In the genomic region with DNA sequence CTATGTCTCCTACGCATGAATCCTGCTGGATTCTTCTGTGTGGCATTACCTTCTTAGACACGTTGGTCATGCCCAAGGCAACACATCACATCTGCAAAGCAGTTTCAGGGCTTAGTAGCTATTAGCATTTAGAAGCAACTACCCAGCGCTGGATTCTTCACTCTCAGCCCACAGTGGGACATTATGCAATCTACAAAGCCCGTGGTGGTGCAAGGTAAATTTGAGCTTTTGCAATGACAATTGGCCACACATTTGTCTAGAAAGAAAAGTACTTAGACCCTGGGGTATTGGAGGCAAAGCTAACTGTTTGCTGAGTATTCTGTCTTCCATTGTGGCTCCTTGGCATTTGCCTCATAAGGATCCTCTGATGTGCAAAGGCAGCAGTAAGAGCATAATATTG, we compare ENCODE assay signal across 21 mouse cellular contexts.
DNase-seq lines count a peak whose midpoint lies in the region; ATAC-seq and TF ChIP-seq lines count a peak whose summit lies in the region.
"Had no signal": no experiment of that assay in that cellular context is flagged by ENCODE, and none has a peak within 500 bp of the region (broad histone marks: within the 10 kb centered on the region; RNA-seq: fewer than 3 reads in every experiment).

No protein-coding gene starts in this region.

- H3K36me3 ChIP-seq in liver, adult 2 months (ENCODE audit: control insufficient read depth, insufficient read depth, low read length), result no peaks in the 10 kb centered on the region
- no peaks in the 10 kb centered on the region for H3K36me3 ChIP-seq in hindbrain, embryonic 13.5 days
- no peaks in the 10 kb centered on the region for H3K36me3 ChIP-seq in midbrain, embryonic 15.5 days (replicated peaks)
- H3K36me3 ChIP-seq: embryonic facial prominence, embryonic 13.5 days; forebrain, embryonic 12.5 days; heart, embryonic 13.5 days had no signal

- H3K9me3 ChIP-seq in hindbrain, embryonic 13.5 days, result no peaks in the 10 kb centered on the region
- H3K9me3 ChIP-seq in midbrain, embryonic 15.5 days, result no peaks in the 10 kb centered on the region
- H3K9me3 ChIP-seq: embryonic facial prominence, embryonic 13.5 days; forebrain, embryonic 12.5 days; heart, embryonic 13.5 days had no signal

- peak; percentile 75 for DNase-seq in liver, adult 2 months (ENCODE audit: extremely low read depth, low read depth, low spot score)
- no peak for DNase-seq in liver
- peak; percentile 4 for DNase-seq in CD4-positive helper T cell, adult 2 months (ENCODE audit: low read depth, low spot score)
- DNase-seq in lung, postnatal 10 days, result peak; percentile 7
- DNase-seq: adrenal gland, postnatal 10 days; B cell, adult 2 months; cerebellum, adult 11-12 months; cerebellum, adult 9-10 months; cerebellum, postnatal 25 days; gastrocnemius, adult 2 months; gastrocnemius, postnatal 25 days; heart, adult 11 months; heart, postnatal 36 days had no signal

- WGBS in liver, adult 2 months, result 41% methylated on average over 4 of the region's 4 CpGs
- WGBS in hindbrain, embryonic 13.5 days, result 84% methylated on average over 4 of the region's 4 CpGs
- 77% methylated on average over 4 of the region's 4 CpGs for WGBS in midbrain, embryonic 15.5 days

- ATAC-seq in megakaryocyte progenitor cell, adult 5-6 weeks (replicated peaks; ENCODE audit: poor library complexity), result peak; percentile 66
- ATAC-seq in hindbrain, embryonic 13.5 days (ENCODE audit: low FRiP score), result no peak
- ATAC-seq in midbrain, embryonic 15.5 days (replicated peaks), result no peak
- ATAC-seq: forebrain, embryonic 16.5 days; hindbrain, embryonic 16.5 days had no signal

- peaks cover 10% of the 10 kb centered on the region for H3K4me1 ChIP-seq in liver, adult 2 months (ENCODE audit: control insufficient read depth, insufficient read depth, low read length)
- no peaks in the 10 kb centered on the region for H3K4me1 ChIP-seq in hindbrain, embryonic 13.5 days (replicated peaks)
- no peaks in the 10 kb centered on the region for H3K4me1 ChIP-seq in midbrain, embryonic 15.5 days
- H3K4me1 ChIP-seq: forebrain, embryonic 12.5 days had no signal

- TF ChIP-seq CTCF in liver, adult 2 months (IDR thresholded peaks at IDR 0.05; ENCODE audit: low read depth, low read length), result no peak

- H3K4me3 ChIP-seq in liver, adult 2 months (ENCODE audit: insufficient read depth, low read depth, low read length), result no peak overlapping the region
- H3K4me3 ChIP-seq in hindbrain, embryonic 13.5 days, result no peak overlapping the region
- H3K4me3 ChIP-seq in midbrain, embryonic 15.5 days, result no peak overlapping the region
- H3K4me3 ChIP-seq: embryonic facial prominence, embryonic 13.5 days; forebrain, embryonic 12.5 days; gastrocnemius, adult 2 months; heart, embryonic 13.5 days had no signal

- TF ChIP-seq POLR2A in liver, adult 2 months (IDR thresholded peaks at IDR 0.05; ENCODE audit: extremely low read depth, insufficient read depth, low read length), result no peak

- no peak overlapping the region for H3K27ac ChIP-seq in liver, adult 2 months (replicated peaks; ENCODE audit: insufficient read depth, low read depth, low read length)
- no peak overlapping the region for H3K27ac ChIP-seq in hindbrain, embryonic 13.5 days
- H3K27ac ChIP-seq in midbrain, embryonic 15.5 days, result no peak overlapping the region
- H3K27ac ChIP-seq: embryonic facial prominence, embryonic 13.5 days; forebrain, embryonic 12.5 days; gastrocnemius, adult 2 months had no signal

- no peaks in the 10 kb centered on the region for H3K27me3 ChIP-seq in liver, adult 2 months (ENCODE audit: control insufficient read depth, insufficient read depth, low read length)
- no peaks in the 10 kb centered on the region for H3K27me3 ChIP-seq in hindbrain, embryonic 13.5 days
- H3K27me3 ChIP-seq in midbrain, embryonic 15.5 days (replicated peaks), result no peaks in the 10 kb centered on the region
- H3K27me3 ChIP-seq: embryonic facial prominence, embryonic 13.5 days; forebrain, embryonic 12.5 days; heart, embryonic 13.5 days had no signal

- H3K9ac ChIP-seq in liver, adult 2 months (ENCODE audit: low read depth, low read length), result no peak overlapping the region
- H3K9ac ChIP-seq in hindbrain, embryonic 13.5 days, result no peak overlapping the region
- no peak overlapping the region for H3K9ac ChIP-seq in midbrain, embryonic 15.5 days
- H3K9ac ChIP-seq: embryonic facial prominence, embryonic 13.5 days; forebrain, embryonic 12.5 days; heart, embryonic 13.5 days had no signal

- H3K79me2 ChIP-seq in liver, adult 2 months (ENCODE audit: control insufficient read depth, insufficient read depth, low read length), result no peaks in the 10 kb centered on the region

- no peak overlapping the region for H3K4me2 ChIP-seq in hindbrain, embryonic 13.5 days
- no peak overlapping the region for H3K4me2 ChIP-seq in midbrain, embryonic 15.5 days
- H3K4me2 ChIP-seq: embryonic facial prominence, embryonic 13.5 days; forebrain, embryonic 12.5 days; heart, embryonic 13.5 days had no signal
